Mouse (Mus musculus): Measurements from ENCODE around the gene Prtn3. TPM values are rescaled to one million over a fixed set of nuclear protein-coding genes. Genes with fewer than 3 reads are reported as not detected.
A peak's percentile ranks its signal among the peaks of the same experiment; 100 is the strongest.

The Prtn3 gene
- polyA plus RNA-seq, 1 experiment from 2014 or later: 8.1 TPM

DNA sequence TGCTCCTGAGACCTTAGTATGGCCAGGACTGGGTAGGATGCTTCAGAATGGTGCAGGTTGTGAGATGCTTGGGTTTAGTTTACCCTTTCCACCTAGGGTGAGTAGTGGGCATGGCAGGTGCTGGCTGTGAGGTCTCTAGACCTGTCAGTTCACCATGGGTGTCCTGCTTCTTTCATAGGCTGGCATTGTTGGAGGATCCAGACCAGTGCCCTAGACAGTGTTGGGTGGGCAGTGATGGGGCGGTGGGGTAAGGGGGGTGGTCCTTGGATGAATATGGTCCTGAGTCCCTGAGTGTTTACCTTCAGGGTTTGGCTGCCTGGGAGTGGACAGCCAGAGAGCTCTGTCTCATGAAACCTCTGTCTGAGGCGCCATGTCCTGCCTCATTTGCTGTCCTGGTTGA, 16.4 kb upstream of the Prtn3 start:
- Histone ChIP-seq H3K4me1 (peaks cover 57% of the 10 kb centered on the region), H3K27me3 (ENCODE audit: poor library complexity, severe bottlenecking) (no peaks in the 10 kb centered on the region), H3K4me3 (peak overlapping the region; percentile 83; the same call in 1 of the 2 replicates), H3K9me3 (no peaks in the 10 kb centered on the region), H3K36me3 (replicated peaks) (peaks cover 74% of the 10 kb centered on the region), H3K27ac (no peak overlapping the region)
- no peak for DNase-seq (ENCODE audit: extremely low spot score, low spot score)
- 86% methylated on average over 2 of the region's 2 CpGs for WGBS

DNA sequence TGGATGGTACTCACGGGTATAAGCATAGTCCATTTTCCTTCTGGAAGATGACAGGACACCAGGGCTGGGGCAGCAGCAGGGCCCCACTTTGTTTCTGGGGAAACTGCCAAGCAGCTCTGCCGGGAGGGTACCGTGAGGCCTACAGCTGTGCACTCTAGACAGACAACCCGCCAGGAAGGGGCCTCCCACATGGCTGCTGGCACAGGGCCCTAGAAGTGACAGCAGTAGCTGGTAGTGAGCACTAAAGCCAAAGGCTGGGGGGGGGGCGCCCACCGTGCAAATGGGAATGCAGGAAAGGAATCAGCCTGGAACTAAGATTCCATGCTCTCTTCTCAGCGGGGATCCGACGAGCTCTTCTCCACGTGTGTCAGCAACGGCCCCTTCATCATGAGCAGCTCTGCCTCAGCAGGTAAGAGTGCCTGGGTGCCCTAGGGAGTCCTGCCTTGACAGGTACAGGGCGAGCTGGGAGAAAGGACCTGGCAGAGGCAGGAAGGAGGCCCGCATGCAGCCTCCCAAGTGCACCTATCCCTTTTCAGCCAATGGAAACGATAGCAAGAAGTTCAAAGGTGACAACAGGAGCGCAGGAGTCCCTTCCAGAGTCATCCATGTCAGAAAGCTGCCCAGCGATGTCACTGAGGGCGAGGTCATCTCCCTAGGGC, 15.7 kb upstream of the Prtn3 start:
- no peak for DNase-seq (ENCODE audit: extremely low spot score, low spot score)
- Histone ChIP-seq H3K27me3 (ENCODE audit: poor library complexity, severe bottlenecking) (no peaks in the 10 kb centered on the region), H3K4me1 (peaks cover 50% of the 10 kb centered on the region), H3K36me3 (replicated peaks) (peaks cover 81% of the 10 kb centered on the region), H3K9me3 (no peaks in the 10 kb centered on the region), H3K27ac (no peak overlapping the region), H3K4me3 (peak overlapping the region; percentile 83)
- 80% methylated on average over 17 of the region's 17 CpGs for WGBS

DNA sequence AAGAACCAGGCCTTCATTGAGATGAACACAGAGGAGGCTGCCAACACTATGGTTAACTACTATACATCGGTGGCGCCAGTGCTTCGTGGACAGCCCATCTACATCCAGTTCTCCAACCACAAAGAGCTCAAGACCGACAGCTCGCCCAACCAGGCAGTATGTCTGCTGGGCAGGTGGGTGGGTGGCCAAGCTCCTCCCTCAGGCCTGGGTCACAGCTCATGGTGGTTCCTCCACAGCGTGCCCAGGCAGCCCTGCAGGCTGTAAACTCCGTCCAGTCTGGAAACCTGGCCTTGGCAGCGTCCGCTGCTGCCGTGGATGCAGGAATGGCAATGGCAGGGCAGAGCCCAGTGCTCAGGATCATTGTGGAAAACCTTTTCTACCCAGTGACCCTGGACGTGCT, 15.2 kb upstream of the Prtn3 start:
- H3K36me3 ChIP-seq (replicated peaks): peaks cover 87% of the 10 kb centered on the region
- WGBS: 95% methylated on average over 11 of the region's 11 CpGs
- H3K27me3 ChIP-seq (ENCODE audit: poor library complexity, severe bottlenecking): no peaks in the 10 kb centered on the region
- H3K9me3 ChIP-seq: no peaks in the 10 kb centered on the region
- H3K4me1 ChIP-seq: peaks cover 48% of the 10 kb centered on the region
- H3K4me3 ChIP-seq: peak overlapping the region; percentile 23; the same call in 1 of the 2 replicates
- DNase-seq (ENCODE audit: extremely low spot score, low spot score): no peak
- H3K27ac ChIP-seq: no peak overlapping the region

DNA sequence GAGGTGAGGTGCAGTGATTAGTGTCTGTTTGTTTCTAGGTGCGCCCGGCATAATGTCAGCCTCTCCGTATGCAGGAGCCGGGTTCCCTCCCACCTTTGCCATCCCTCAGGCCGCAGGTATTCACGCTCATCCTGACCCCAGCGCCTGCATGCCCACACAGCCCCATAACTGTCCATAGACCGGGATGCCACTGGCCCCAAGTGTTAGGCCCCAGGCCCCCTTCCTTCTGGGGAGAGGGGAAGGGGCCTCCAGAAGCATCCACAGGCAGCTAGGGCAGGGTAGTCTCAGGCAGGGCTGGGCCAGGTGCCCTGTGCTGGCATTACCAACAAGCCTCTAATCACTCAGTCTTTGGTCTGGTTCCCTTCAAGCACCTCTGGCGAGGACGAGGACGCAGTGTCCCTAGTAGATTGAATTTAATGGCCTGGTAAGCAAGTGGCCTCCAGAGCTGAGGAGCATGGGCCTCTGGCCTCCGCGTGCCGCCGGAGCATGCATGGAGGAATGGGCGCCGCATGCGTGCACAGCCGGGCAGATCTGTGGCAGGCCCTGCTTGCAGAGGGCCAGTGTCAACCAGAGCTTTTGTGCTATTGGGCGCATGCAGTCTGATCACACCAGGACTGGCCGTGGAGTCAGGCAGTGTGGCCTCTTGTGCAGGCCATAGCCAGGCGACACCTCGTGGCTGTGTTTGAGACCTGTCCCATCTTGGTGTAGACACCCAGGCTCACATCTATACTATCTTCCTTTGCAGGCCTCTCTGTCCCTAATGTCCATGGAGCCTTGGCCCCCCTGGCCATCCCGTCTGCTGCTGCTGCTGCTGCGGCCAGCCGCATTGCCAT, 14.0 kb upstream of the Prtn3 start:
- H3K9me3 ChIP-seq: no peaks in the 10 kb centered on the region
- WGBS: 93% methylated on average over 26 of the region's 26 CpGs
- H3K4me1 ChIP-seq: peaks cover 53% of the 10 kb centered on the region
- no peak overlapping the region for H3K4me3 ChIP-seq
- no peaks in the 10 kb centered on the region for H3K27me3 ChIP-seq (ENCODE audit: poor library complexity, severe bottlenecking)
- H3K27ac ChIP-seq: no peak overlapping the region
- no peak for DNase-seq (ENCODE audit: extremely low spot score, low spot score)
- peaks cover 98% of the 10 kb centered on the region for H3K36me3 ChIP-seq (replicated peaks)

DNA sequence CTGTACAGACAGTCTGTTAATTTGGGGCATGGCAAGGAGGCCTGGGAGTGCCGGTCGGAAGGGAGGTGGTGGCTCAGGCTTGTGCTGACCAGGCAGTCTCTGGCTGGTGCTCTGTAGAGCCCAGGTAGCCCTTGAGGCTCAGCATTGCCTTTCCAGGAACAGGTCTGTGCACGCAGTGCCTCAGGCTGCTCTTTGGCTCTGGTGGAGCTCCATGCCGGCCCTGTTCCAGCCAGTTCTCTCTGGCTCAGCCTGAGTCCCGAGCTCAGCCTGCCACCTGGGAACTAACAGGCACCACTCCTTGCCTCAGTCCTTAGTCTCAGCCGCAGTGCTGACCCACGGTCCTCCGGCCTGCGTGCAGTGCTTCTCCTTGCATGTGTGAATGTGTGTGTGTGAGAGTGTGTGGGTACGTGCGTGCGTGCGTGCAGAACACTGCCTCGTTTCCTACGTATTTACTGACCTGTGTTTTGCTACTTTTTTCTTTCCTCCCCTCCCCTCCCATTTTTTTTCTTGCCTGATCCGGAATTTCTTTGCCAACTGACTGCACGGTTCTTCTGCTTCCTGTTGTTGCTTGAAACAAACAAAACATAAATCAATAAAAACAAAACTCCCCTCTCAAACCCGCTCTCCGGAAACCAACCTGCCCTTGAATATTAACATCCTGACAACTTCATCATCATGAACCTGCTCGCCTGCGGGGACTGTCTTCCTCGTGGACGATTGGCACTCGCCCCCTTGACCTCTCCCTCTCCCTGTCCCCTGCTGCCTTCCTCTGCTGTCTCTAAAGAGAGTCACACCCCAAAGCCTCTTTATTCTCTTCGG, 12.8 kb upstream of the Prtn3 start:
- DNase-seq (ENCODE audit: extremely low spot score, low spot score): no peak
- no peak overlapping the region for H3K27ac ChIP-seq
- 89% methylated on average over 25 of the region's 25 CpGs for WGBS

DNA sequence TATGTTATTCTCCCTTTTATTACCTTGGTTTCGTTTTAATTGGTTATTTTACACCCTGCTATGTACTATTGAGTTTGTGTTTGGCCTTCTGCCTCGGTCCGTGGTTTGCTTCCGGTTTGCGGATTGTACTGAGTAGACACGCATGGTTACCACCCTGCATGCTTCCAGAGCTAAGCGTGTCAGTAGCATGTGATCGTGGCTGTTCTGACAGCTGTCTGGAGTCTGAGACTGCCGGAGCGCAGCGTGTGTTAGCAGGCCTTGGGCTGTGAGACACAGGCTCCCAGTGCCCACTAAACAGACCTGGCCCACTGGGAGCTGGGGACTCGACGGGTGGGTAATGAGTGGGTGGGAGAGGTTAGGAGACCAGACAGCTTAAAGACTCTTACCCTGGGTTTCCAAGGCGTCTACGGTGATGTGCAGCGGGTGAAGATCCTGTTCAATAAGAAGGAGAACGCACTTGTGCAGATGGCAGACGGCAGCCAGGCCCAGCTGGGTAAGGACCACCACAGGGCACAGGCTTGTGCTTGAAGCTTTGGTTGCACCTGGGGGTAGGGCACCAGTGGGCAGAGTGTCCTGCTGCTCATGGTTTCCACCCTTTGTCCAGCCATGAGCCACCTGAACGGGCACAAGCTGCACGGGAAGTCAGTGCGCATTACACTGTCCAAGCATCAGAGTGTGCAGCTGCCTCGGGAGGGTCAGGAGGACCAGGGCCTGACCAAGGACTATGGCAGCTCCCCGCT, 12.1 kb upstream of the Prtn3 start:
- Histone ChIP-seq H3K4me3 (peak overlapping the region; percentile 5; the same call in 1 of the 2 replicates), H3K27ac (no peak overlapping the region), H3K27me3 (ENCODE audit: poor library complexity, severe bottlenecking) (no peaks in the 10 kb centered on the region), H3K4me1 (peaks cover 48% of the 10 kb centered on the region), H3K9me3 (no peaks in the 10 kb centered on the region), H3K36me3 (replicated peaks) (peaks cover 100% of the 10 kb centered on the region)
- no peak for DNase-seq (ENCODE audit: extremely low spot score, low spot score)
- 92% methylated on average over 23 of the region's 23 CpGs for WGBS

More for the DNA sequence above, 12.8 kb upstream of the Prtn3 start:
- Histone ChIP-seq H3K27me3 (ENCODE audit: poor library complexity, severe bottlenecking) (no peaks in the 10 kb centered on the region), H3K36me3 (replicated peaks) (peaks cover 100% of the 10 kb centered on the region), H3K4me3 (no peak overlapping the region), H3K9me3 (no peaks in the 10 kb centered on the region), H3K4me1 (peaks cover 48% of the 10 kb centered on the region)

DNA sequence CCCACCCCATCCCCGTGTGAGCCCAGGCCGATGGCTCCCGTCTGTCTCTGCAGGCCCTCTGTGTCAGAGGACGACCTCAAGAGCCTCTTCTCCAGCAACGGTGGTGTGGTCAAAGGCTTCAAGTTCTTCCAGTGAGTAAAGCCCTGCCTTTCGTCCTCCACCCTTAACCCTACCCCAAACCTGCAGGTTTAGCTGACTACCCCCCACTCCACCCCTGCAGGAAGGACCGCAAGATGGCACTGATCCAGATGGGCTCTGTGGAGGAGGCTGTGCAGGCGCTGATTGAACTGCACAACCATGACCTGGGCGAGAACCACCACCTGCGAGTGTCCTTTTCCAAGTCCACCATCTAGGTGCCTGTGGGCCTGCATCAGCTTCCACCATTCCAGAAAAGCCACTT, 11.4 kb upstream of the Prtn3 start:
- H3K27ac ChIP-seq: no peak overlapping the region
- H3K9me3 ChIP-seq: no peaks in the 10 kb centered on the region
- peak overlapping the region; percentile 5; the same call in 1 of the 2 replicates for H3K4me3 ChIP-seq
- 85% methylated on average over 10 of the region's 10 CpGs for WGBS
- H3K27me3 ChIP-seq (ENCODE audit: poor library complexity, severe bottlenecking): no peaks in the 10 kb centered on the region
- DNase-seq (ENCODE audit: extremely low spot score, low spot score): no peak
- peaks cover 97% of the 10 kb centered on the region for H3K36me3 ChIP-seq (replicated peaks)
- peaks cover 44% of the 10 kb centered on the region for H3K4me1 ChIP-seq

DNA sequence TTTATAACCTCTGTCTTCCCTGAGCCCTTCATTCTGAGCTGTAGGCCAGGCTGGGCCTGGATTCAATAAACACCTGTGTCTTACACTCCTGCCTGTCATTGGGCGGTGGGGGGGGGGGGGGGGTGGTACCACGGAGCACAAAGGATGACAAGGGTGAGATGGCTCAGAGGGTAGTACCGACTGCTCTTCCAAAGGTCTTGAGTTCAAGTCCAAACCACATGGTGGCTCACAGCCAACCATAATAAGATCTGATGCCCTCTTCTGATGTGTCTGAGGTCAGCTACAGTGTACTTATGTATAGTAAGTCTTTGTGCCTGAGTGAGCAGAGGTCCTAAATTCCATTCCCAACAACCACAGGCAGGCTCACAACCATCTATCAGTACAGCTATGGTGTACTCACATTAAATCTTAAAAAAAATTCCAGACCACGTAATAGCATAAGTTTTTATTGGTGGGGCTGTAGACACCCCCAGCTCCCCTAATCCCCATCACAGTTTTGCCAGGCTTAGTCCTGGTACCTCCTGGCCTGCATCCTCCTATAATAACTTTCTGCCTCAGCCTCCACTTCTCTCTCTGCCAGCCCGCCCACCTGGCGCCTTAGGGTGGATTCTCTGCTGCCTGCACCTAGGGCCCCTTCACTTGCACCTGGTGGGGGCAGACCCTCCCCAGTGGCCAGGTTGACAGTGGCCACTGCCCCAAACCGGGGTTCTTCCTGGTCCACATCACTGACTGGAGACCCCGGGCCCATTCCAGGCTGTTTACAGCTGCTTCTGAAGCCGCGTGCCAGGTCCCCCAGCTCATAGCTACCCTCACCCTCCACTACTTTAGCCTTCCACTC, 9.7 kb upstream of the Prtn3 start:
- H3K4me3 ChIP-seq: peak overlapping the region; percentile 14; the same call in 1 of the 2 replicates
- H3K27me3 ChIP-seq (ENCODE audit: poor library complexity, severe bottlenecking): no peaks in the 10 kb centered on the region
- peak overlapping the region; percentile 44; the same call in 1 of the 2 replicates for H3K27ac ChIP-seq
- no peaks in the 10 kb centered on the region for H3K9me3 ChIP-seq
- WGBS: 61% methylated on average over 10 of the region's 10 CpGs
- H3K4me1 ChIP-seq: peaks cover 35% of the 10 kb centered on the region
- DNase-seq (ENCODE audit: extremely low spot score, low spot score): no peak
- H3K36me3 ChIP-seq (replicated peaks): peaks cover 94% of the 10 kb centered on the region

DNA sequence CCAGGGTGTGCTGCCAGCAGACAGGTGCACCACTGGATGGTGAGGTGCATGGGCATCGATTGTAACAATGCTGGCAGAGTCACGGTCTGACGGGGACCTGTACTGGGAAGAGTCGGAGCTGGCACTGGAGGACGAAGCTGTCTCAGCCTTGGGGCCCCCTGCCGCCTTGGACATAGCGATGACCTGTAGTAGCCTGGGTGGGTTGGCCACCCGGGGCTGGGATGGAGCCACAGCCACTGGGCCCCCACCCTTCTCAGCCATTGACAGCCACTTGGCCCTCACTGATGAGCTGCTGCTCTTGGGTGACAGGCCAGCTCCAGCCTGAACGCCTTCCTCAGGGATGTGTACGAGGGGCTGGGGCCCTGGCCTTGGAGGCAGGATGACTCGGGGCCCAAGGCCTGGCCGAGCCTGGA, 9.1 kb upstream of the Prtn3 start:
- 73% methylated on average over 12 of the region's 12 CpGs for WGBS
- DNase-seq (ENCODE audit: extremely low spot score, low spot score): no peak
- H3K4me3 ChIP-seq: peak overlapping the region; percentile 14; the same call in 1 of the 2 replicates
- H3K9me3 ChIP-seq: no peaks in the 10 kb centered on the region
- H3K36me3 ChIP-seq (replicated peaks): peaks cover 94% of the 10 kb centered on the region
- H3K27me3 ChIP-seq (ENCODE audit: poor library complexity, severe bottlenecking): no peaks in the 10 kb centered on the region
- peak overlapping the region; percentile 44; the same call in 1 of the 2 replicates for H3K27ac ChIP-seq
- H3K4me1 ChIP-seq: peaks cover 34% of the 10 kb centered on the region

DNA sequence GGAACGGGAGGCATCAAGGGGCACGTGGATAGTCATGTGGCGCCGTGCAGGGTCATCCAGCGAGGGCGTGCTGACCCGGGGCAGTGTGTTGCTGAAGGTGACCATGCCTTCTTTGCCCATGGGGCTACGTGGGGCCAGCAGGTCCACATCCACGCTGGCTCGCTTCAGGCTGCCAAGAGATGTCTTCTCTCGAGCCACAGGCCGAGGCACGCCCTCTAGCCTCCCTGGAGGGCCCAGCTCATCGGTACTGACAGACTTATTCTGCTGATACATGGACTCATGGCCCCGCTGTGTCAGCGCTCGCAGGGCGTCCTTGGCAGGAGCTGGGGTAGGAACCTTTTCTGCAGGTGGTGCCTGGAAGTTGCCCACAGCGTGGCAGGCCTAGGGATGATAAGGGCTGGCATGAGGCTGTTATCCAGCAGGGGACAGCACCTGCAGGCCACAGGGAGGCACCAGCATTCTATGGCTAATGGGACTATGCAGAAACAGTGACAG, 8.4 kb upstream of the Prtn3 start:
- Histone ChIP-seq H3K4me3 (peak overlapping the region; percentile 14; the same call in 1 of the 2 replicates), H3K36me3 (replicated peaks) (peaks cover 92% of the 10 kb centered on the region), H3K4me1 (peaks cover 32% of the 10 kb centered on the region), H3K27ac (peak overlapping the region; percentile 44), H3K27me3 (ENCODE audit: poor library complexity, severe bottlenecking) (no peaks in the 10 kb centered on the region), H3K9me3 (no peaks in the 10 kb centered on the region)
- WGBS: 83% methylated on average over 19 of the region's 19 CpGs
- DNase-seq (ENCODE audit: extremely low spot score, low spot score): no peak

DNA sequence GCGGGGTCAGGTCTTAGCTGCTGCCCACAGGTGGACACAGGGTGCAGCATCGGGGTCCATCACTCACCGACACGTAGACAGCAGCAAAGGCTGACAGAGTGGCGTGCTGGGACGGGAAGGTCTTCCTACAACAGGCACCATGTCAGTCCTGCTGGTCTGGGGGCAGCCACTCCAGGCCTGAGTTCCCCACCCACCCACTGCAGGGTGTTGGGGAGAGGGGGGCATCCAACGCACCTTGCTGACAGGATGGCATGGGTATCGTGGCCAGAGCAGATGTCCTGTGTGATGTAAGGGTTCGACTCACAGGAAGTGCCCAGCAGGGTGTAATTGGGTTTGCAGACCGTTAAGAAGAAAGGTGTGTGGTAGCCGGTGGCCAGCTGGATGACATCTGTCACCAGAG, 7.7 kb upstream of the Prtn3 start:
- Histone ChIP-seq H3K4me1 (peaks cover 28% of the 10 kb centered on the region), H3K27ac (no peak overlapping the region), H3K4me3 (peak overlapping the region; percentile 8; the same call in 1 of the 2 replicates), H3K27me3 (ENCODE audit: poor library complexity, severe bottlenecking) (no peaks in the 10 kb centered on the region), H3K36me3 (replicated peaks) (peaks cover 92% of the 10 kb centered on the region), H3K9me3 (no peaks in the 10 kb centered on the region)
- 89% methylated on average over 11 of the region's 11 CpGs for WGBS
- no peak for DNase-seq (ENCODE audit: extremely low spot score, low spot score)
